Mouse (Mus musculus): ENCODE data around the gene Med20. TPM values are rescaled to one million over a fixed set of nuclear protein-coding genes. Genes with fewer than 3 reads are reported as not detected.
A peak's percentile ranks its signal among the peaks of the same experiment; 100 is the strongest.
"Not testable (repeated sequence)": the region's sequence is repeated elsewhere in the genome, so short reads cannot be mapped to it uniquely, and the experiment has no call there.

Med20 gene
- polyA plus RNA-seq, 1 experiment from 2014 or later: 43.7 TPM

- H3K9me3 ChIP-seq (ENCODE audit: control insufficient read depth, low read length): no peaks in the 10 kb centered on the region
- no peak for ATAC-seq
- H3K4me3 ChIP-seq (ENCODE audit: low read length): no peak overlapping the region
- no peak overlapping the region for H3K27ac ChIP-seq (ENCODE audit: low read depth, low read length)
- no peak overlapping the region for H3K9ac ChIP-seq (ENCODE audit: low read depth, low read length)
- peaks cover 3% of the 10 kb centered on the region for H3K4me1 ChIP-seq (ENCODE audit: control insufficient read depth, insufficient read depth, low read depth, low read length)
- H3K4me2 ChIP-seq (ENCODE audit: low read length): no peak overlapping the region
- WGBS: 94% methylated on average over 9 of the region's 9 CpGs
- H3K36me3 ChIP-seq (ENCODE audit: control insufficient read depth, insufficient read depth, low read length): peaks cover 19% of the 10 kb centered on the region
- H3K27me3 ChIP-seq (replicated peaks; ENCODE audit: control insufficient read depth, insufficient read depth, low read length): no peaks in the 10 kb centered on the region
Observed at GRCm38 (mm10) chr17:47617605-47618307, 6.4 kb downstream of the Med20 start.

DNA sequence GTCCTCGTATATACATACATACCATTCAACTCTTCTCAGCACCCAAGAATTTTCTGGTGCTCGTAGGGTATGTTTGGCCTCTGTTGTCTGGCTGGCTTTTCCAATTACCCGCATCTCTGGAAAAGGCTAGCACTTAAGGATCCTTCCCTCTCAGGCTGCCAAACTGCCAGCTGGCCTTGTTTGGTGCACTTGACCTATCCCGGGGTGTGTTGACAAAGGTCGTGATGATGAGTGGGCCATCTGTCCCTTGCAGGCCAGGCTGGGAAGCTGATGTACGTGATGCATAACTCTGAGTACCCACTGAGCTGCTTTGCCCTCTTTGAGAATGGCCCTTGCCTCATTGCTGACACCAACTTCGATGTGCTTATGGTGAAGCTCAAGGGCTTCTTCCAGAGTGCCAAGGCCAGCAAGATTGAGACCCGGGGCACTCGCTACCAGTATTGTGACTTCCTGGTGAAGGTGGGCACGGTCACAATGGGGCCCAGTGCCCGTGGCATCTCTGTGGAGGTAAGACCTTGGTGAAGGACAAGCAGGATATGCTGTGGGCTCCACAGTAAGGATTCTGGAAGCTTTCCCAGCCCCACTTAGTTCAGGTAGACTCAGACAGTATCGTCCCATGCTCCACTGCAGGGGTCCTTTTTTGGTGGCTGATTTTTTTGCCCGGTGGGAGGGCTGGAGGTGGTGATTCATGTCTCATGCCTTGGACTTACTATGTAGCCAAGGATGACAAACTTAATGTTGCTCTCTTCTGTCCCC, 7.4 kb downstream of the Med20 start:
- ATAC-seq: no peak
- no peaks in the 10 kb centered on the region for H3K9me3 ChIP-seq (ENCODE audit: control insufficient read depth, low read length)
- H3K4me2 ChIP-seq (ENCODE audit: low read length): no peak overlapping the region
- H3K27me3 ChIP-seq (replicated peaks; ENCODE audit: control insufficient read depth, insufficient read depth, low read length): no peaks in the 10 kb centered on the region
- no peak overlapping the region for H3K4me3 ChIP-seq (ENCODE audit: low read length)
- H3K9ac ChIP-seq (ENCODE audit: low read depth, low read length): no peak overlapping the region
- no peak overlapping the region for H3K27ac ChIP-seq (ENCODE audit: low read depth, low read length)
- 85% methylated on average over 13 of the region's 13 CpGs for WGBS
- H3K36me3 ChIP-seq (ENCODE audit: control insufficient read depth, insufficient read depth, low read length): peaks cover 29% of the 10 kb centered on the region
- no peaks in the 10 kb centered on the region for H3K4me1 ChIP-seq (ENCODE audit: control insufficient read depth, insufficient read depth, low read depth, low read length)

DNA sequence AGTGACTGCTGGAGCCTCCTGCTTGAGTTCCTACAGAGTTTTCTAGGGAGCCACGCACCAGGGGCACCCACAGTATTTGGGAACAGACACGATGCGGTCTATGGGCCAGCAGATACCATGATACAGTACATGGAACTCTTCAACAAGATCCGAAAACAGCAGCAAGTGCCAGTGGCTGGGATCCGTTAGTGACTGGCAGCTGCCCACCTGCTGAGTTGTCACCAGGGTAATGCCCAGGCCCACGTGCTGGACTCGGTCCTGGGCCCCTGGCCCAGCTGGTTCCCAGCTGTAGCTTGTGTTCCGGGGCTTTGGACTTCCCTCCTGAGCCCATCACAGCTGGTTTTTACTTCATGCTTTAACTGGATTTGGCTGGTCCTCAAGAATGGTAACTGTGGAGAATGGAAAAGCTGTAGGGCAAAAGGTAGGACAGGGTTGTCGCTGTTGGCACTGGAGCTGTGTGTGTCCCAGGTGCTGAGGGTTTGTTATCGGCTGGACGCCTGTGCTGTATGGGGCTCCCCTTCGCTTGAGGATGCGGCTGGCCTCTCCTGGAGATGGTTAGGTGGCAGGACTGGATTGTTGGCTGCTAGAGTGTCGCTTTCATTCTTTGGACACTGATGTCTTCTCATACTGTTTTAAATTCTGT, 11.7 kb downstream of the Med20 start:
- H3K36me3 ChIP-seq (ENCODE audit: control insufficient read depth, insufficient read depth, low read length): peaks cover 30% of the 10 kb centered on the region
- H3K27me3 ChIP-seq (replicated peaks; ENCODE audit: control insufficient read depth, insufficient read depth, low read length): no peaks in the 10 kb centered on the region
- H3K27ac ChIP-seq (ENCODE audit: low read depth, low read length): no peak overlapping the region
- no peak overlapping the region for H3K4me3 ChIP-seq (ENCODE audit: low read length)
- H3K9me3 ChIP-seq (ENCODE audit: control insufficient read depth, low read length): no peaks in the 10 kb centered on the region
- ATAC-seq: no peak
- H3K9ac ChIP-seq (ENCODE audit: low read depth, low read length): no peak overlapping the region
- 92% methylated on average over 14 of the region's 14 CpGs for WGBS
- no peaks in the 10 kb centered on the region for H3K4me1 ChIP-seq (ENCODE audit: control insufficient read depth, insufficient read depth, low read depth, low read length)
- no peak overlapping the region for H3K4me2 ChIP-seq (ENCODE audit: low read length)

- 99% methylated on average over 5 of the region's 5 CpGs for WGBS
- not testable (repeated sequence) for H3K4me3 ChIP-seq (ENCODE audit: low read length); ATAC-seq; H3K9me3 ChIP-seq (ENCODE audit: control insufficient read depth, low read length); H3K27ac ChIP-seq (ENCODE audit: low read depth, low read length); H3K9ac ChIP-seq (ENCODE audit: low read depth, low read length); H3K4me1 ChIP-seq (ENCODE audit: control insufficient read depth, insufficient read depth, low read depth, low read length); H3K4me2 ChIP-seq (ENCODE audit: low read length); H3K27me3 ChIP-seq (replicated peaks; ENCODE audit: control insufficient read depth, insufficient read depth, low read length)
- peaks cover 27% of the 10 kb centered on the region for H3K36me3 ChIP-seq (ENCODE audit: control insufficient read depth, insufficient read depth, low read length)
Observed at GRCm38 (mm10) chr17:47624572-47624971, 13.2 kb downstream of the Med20 start.

DNA sequence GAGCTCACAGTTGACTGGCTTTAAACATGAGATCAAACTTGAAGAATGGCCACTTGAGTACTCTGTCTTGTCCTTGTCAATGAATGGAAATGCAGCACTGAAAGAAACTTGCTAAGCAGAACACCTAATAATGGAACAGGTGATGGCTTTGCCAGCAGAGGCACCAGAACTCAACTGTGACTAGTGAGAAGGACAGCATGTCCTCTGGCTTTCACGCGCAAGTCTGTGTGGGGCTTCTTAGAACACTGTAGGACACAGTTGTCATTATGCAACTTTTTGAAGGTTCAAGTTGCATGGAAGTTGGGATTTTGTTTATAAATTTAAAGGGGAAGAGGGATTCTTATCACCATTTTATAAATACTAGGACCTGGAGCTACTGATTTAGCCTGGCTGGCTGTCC, 13.7 kb downstream of the Med20 start:
- WGBS: 94% methylated on average over 2 of the region's 2 CpGs
- no peak overlapping the region for H3K27ac ChIP-seq (ENCODE audit: low read depth, low read length)
- no peak for ATAC-seq
- H3K36me3 ChIP-seq (ENCODE audit: control insufficient read depth, insufficient read depth, low read length): peaks cover 24% of the 10 kb centered on the region
- no peak overlapping the region for H3K4me3 ChIP-seq (ENCODE audit: low read length)
- no peak overlapping the region for H3K9ac ChIP-seq (ENCODE audit: low read depth, low read length)
- no peaks in the 10 kb centered on the region for H3K9me3 ChIP-seq (ENCODE audit: control insufficient read depth, low read length)
- peaks cover 7% of the 10 kb centered on the region for H3K4me1 ChIP-seq (ENCODE audit: control insufficient read depth, insufficient read depth, low read depth, low read length)
- no peaks in the 10 kb centered on the region for H3K27me3 ChIP-seq (replicated peaks; ENCODE audit: control insufficient read depth, insufficient read depth, low read length)
- no peak overlapping the region for H3K4me2 ChIP-seq (ENCODE audit: low read length)

- Histone ChIP-seq H3K27me3 (replicated peaks; ENCODE audit: control insufficient read depth, insufficient read depth, low read length) (no peaks in the 10 kb centered on the region), H3K9ac (ENCODE audit: low read depth, low read length) (no peak overlapping the region), H3K4me2 (ENCODE audit: low read length) (no peak overlapping the region), H3K9me3 (ENCODE audit: control insufficient read depth, low read length) (no peaks in the 10 kb centered on the region), H3K4me3 (ENCODE audit: low read length) (no peak overlapping the region), H3K4me1 (ENCODE audit: control insufficient read depth, insufficient read depth, low read depth, low read length) (peaks cover 11% of the 10 kb centered on the region), H3K27ac (ENCODE audit: low read depth, low read length) (no peak overlapping the region), H3K36me3 (ENCODE audit: control insufficient read depth, insufficient read depth, low read length) (peaks cover 24% of the 10 kb centered on the region)
- WGBS: 90% methylated on average over 5 of the region's 5 CpGs
- no peak for ATAC-seq
Observed at GRCm38 (mm10) chr17:47626031-47626430, 14.6 kb downstream of the Med20 start.

GRCm38 (mm10) chr17:47627791-47628190, 16.4 kb downstream of the Med20 start:
- Histone ChIP-seq H3K9ac (ENCODE audit: low read depth, low read length) (no peak overlapping the region), H3K9me3 (ENCODE audit: control insufficient read depth, low read length) (no peaks in the 10 kb centered on the region), H3K36me3 (ENCODE audit: control insufficient read depth, insufficient read depth, low read length) (peaks cover 17% of the 10 kb centered on the region), H3K4me3 (ENCODE audit: low read length) (no peak overlapping the region), H3K4me1 (ENCODE audit: control insufficient read depth, insufficient read depth, low read depth, low read length) (peaks cover 22% of the 10 kb centered on the region), H3K4me2 (ENCODE audit: low read length) (no peak overlapping the region; the same call in 1 of the 2 replicates), H3K27ac (ENCODE audit: low read depth, low read length) (no peak overlapping the region), H3K27me3 (replicated peaks; ENCODE audit: control insufficient read depth, insufficient read depth, low read length) (no peaks in the 10 kb centered on the region)
- WGBS: 82% methylated on average over 2 of the region's 2 CpGs
- no peak for ATAC-seq

DNA sequence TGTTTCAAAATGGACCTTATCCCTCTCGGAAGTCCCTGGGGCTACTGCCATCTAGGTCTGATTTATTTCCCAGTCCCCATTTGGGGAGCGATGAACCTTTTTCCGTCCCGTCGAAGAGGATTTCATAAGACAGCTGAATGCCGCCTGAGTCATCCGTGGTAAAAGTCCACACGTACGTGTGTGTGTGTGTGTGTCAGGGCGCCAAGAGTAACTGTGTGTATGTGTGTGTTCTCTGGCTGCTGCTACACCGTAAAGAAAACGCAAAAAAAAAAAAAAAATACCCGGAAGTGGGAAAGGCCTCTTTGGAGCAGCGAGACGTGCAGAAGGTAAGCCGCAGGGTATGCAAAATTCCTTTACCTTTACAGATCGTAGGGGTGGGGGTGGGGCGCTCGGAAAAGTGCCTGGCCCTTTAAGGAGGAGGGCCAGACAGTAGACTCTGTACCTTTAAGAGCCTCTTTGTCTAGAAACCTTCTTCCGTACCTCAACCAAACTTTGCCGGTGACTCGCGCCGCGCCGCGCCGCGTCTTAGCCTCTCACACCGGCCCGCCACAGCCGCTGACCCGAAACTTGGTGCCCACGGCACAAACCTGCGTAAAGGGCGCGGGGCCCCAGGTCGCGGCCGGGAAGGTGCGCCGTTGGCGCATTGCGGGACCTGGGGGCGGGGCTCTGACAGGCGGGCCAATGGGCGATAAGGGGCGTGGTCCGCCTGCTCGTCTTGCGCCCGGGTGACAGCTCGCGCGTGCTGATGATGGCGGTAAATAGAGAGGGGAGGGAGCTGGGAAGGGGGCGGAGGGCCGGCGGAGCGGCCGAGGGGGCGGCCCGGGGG, 17.7 kb downstream of the Med20 start:
- H3K27me3 ChIP-seq (replicated peaks; ENCODE audit: control insufficient read depth, insufficient read depth, low read length): no peaks in the 10 kb centered on the region
- WGBS: 0% methylated on average over 58 of the region's 63 CpGs

More for the DNA sequence above, 17.7 kb downstream of the Med20 start:
- Histone ChIP-seq H3K9me3 (ENCODE audit: control insufficient read depth, low read length) (no peaks in the 10 kb centered on the region), H3K4me1 (ENCODE audit: control insufficient read depth, insufficient read depth, low read depth, low read length) (peaks cover 22% of the 10 kb centered on the region), H3K9ac (ENCODE audit: low read depth, low read length) (peak overlapping the region; percentile 81), H3K4me2 (ENCODE audit: low read length) (peak overlapping the region; percentile 79), H3K36me3 (ENCODE audit: control insufficient read depth, insufficient read depth, low read length) (peaks cover 4% of the 10 kb centered on the region), H3K4me3 (ENCODE audit: low read length) (peak overlapping the region; percentile 73), H3K27ac (ENCODE audit: low read depth, low read length) (peak overlapping the region; percentile 96)
- ATAC-seq: peak; percentile 96

Data from hindbrain, embryonic 16.5 days (tissue).